Mouse (Mus musculus) hindbrain, postnatal 0 days (tissue): Measurements from ENCODE around the gene Aqr. TPM values are rescaled to one million over a fixed set of nuclear protein-coding genes. Genes with fewer than 3 reads are reported as not detected.
A peak's percentile ranks its signal among the peaks of the same experiment; 100 is the strongest.

Source experiments
- ATAC-seq: fragments of 200-750 bp; cut with Nextera tagmentation; 2 replicates; pipeline ENCODE4 v1.8.0; 2017; ENCODE audit warnings: mild to moderate bottlenecking, moderate TSS enrichment, moderate library complexity
- DNase-seq: peaks from one replicate; pipeline ENCODE4 v3.0.0-alpha.2; 2015; ENCODE audit warnings: low spot score
- H3K27ac ChIP-seq: fragments of 300-500 bp; sonication (generic); 2 replicates; pipeline ENCODE4 v1.5.1; 2014; ENCODE audit warnings: mild to moderate bottlenecking
- H3K27me3 ChIP-seq: fragments of 300-500 bp; sonication (generic); 2 replicates; pipeline ENCODE4 v1.6.1; 2014; ENCODE audit warnings: low read length, mixed read lengths; ENCODE audit not compliant: insufficient read depth
- H3K36me3 ChIP-seq: fragments of 300-500 bp; sonication (generic); 2 replicates; pipeline ENCODE4 v1.6.1; 2014; ENCODE audit warnings: low read length, mixed read lengths; ENCODE audit not compliant: insufficient read depth
- H3K4me1 ChIP-seq: fragments of 300-500 bp; sonication (generic); 2 replicates; pipeline ENCODE4 v1.6.1; 2014; ENCODE audit warnings: antibody characterized with exemption, low read length, mixed read lengths; ENCODE audit not compliant: insufficient read depth
- H3K4me2 ChIP-seq: fragments of 300-500 bp; sonication (generic); 2 replicates; pipeline ENCODE4 v1.6.1; 2014; ENCODE audit warnings: low read depth, mild to moderate bottlenecking, low read length, moderate library complexity, mixed read lengths
- H3K4me3 ChIP-seq: fragments of 300-500 bp; sonication (generic); 2 replicates; pipeline ENCODE4 v1.5.1; 2014; ENCODE audit warnings: low read length
- H3K9ac ChIP-seq: fragments of 300-500 bp; sonication (generic); replicated peaks from 2 replicates; pipeline ENCODE4 v1.6.1; 2014; ENCODE audit warnings: mild to moderate bottlenecking, low read length, moderate library complexity, mixed read lengths
- H3K9me3 ChIP-seq: fragments of 300-500 bp; sonication (generic); 2 replicates; pipeline ENCODE4 v1.6.1; 2016; ENCODE audit warnings: low read length, mixed read lengths
- CTCF ChIP-seq: IDR thresholded peaks from 2 replicates; pipeline ENCODE4 v1.5.1; 2016; ENCODE audit warnings: antibody characterized with exemption, control low read depth, low read depth
- WGBS: fragments of 180-500 bp; shearing (Covaris S2); extraction: QIAGEN DNeasy Blood & Tissue Kit; methylation state at CpG from one replicate; pipeline ENCODE4 v1.1.7; 2014; 5-methylcytosine and 5-hydroxymethylcytosine counted together
- polyA plus RNA-seq: library from polyadenylated mRNA; unstranded; fragments of >200 nt; fragmentation: Nextera tagmentation; extraction: Ambion mirVana; gene quantifications from 2 replicates; pipeline ENCODE4 v1.2.1, GENCODE M21; 2015
- total RNA-seq: library from RNA; depleted of rRNA; stranded (reverse); fragments of >200 nt; gene quantifications from 2 replicates; pipeline ENCODE4 v1.2.3, GENCODE M21; 2014

Gene Aqr
- total and polyA plus RNA-seq, 2 experiments from 2014 or later: 24.3 to 26.3 TPM

GRCm38 (mm10) chr2:114161978-114162377 is 24.8 kb downstream of the Aqr start:
- H3K4me3 ChIP-seq: no peak overlapping the region
- no peak overlapping the region for H3K9ac ChIP-seq
- TF ChIP-seq CTCF: no peak
- no peaks in the 10 kb centered on the region for H3K27me3 ChIP-seq
- ATAC-seq: no peak
- no peak overlapping the region for H3K27ac ChIP-seq
- H3K36me3 ChIP-seq: peaks cover 23% of the 10 kb centered on the region; the same call in 1 of the 2 replicates
- no peak for DNase-seq
- H3K4me1 ChIP-seq: no peaks in the 10 kb centered on the region
- no peaks in the 10 kb centered on the region for H3K9me3 ChIP-seq
- 71% methylated on average over 1 of the region's 1 CpGs for WGBS
- H3K4me2 ChIP-seq: no peak overlapping the region

- Histone ChIP-seq H3K27me3 (no peaks in the 10 kb centered on the region), H3K4me2 (no peak overlapping the region), H3K36me3 (peaks cover 34% of the 10 kb centered on the region), H3K27ac (no peak overlapping the region), H3K4me3 (no peak overlapping the region), H3K9ac (no peak overlapping the region), H3K4me1 (no peaks in the 10 kb centered on the region), H3K9me3 (no peaks in the 10 kb centered on the region)
- DNase-seq (no peak), ATAC-seq (no peak)
- no peak for TF ChIP-seq CTCF
- WGBS: 93% methylated on average over 4 of the region's 4 CpGs
Measured at GRCm38 (mm10) chr2:114157345-114157744, 29.5 kb downstream of the Aqr start.

GRCm38 (mm10) chr2:114156639-114157038 is 30.2 kb downstream of the Aqr start:
- Histone ChIP-seq H3K27me3 (no peaks in the 10 kb centered on the region), H3K36me3 (peaks cover 31% of the 10 kb centered on the region)

GRCm38 (mm10) chr2:114153247-114153646 is 33.6 kb downstream of the Aqr start:
- Histone ChIP-seq H3K27ac (no peak overlapping the region), H3K27me3 (no peaks in the 10 kb centered on the region), H3K4me3 (no peak overlapping the region), H3K9me3 (no peaks in the 10 kb centered on the region), H3K4me2 (no peak overlapping the region), H3K4me1 (no peaks in the 10 kb centered on the region), H3K9ac (no peak overlapping the region), H3K36me3 (peaks cover 40% of the 10 kb centered on the region)
- ATAC-seq: no peak
- no peak for DNase-seq
- no peak for TF ChIP-seq CTCF
- 85% methylated on average over 6 of the region's 6 CpGs for WGBS

More at GRCm38 (mm10) chr2:114156639-114157038, 30.2 kb downstream of the Aqr start:
- DNase-seq: no peak
- Histone ChIP-seq H3K4me1 (no peaks in the 10 kb centered on the region), H3K27ac (no peak overlapping the region), H3K9ac (no peak overlapping the region), H3K4me2 (no peak overlapping the region), H3K9me3 (no peaks in the 10 kb centered on the region), H3K4me3 (no peak overlapping the region)
- no peak for TF ChIP-seq CTCF
- 97% methylated on average over 1 of the region's 1 CpGs for WGBS
- ATAC-seq: no peak

GRCm38 (mm10) chr2:114146864-114147458 is 39.9 kb downstream of the Aqr start:
- 89% methylated on average over 15 of the region's 15 CpGs for WGBS
- TF ChIP-seq CTCF: no peak
- Histone ChIP-seq H3K27me3 (no peaks in the 10 kb centered on the region), H3K27ac (no peak overlapping the region), H3K4me3 (no peak overlapping the region), H3K9ac (no peak overlapping the region), H3K9me3 (no peaks in the 10 kb centered on the region), H3K4me1 (no peaks in the 10 kb centered on the region), H3K4me2 (no peak overlapping the region), H3K36me3 (peaks cover 52% of the 10 kb centered on the region)
- no peak for DNase-seq
- ATAC-seq: no peak

GRCm38 (mm10) chr2:114145315-114145801 is 41.5 kb downstream of the Aqr start:
- Histone ChIP-seq H3K4me1 (no peaks in the 10 kb centered on the region), H3K9ac (no peak overlapping the region), H3K27me3 (no peaks in the 10 kb centered on the region), H3K4me3 (no peak overlapping the region), H3K9me3 (no peaks in the 10 kb centered on the region), H3K27ac (no peak overlapping the region), H3K4me2 (no peak overlapping the region), H3K36me3 (peaks cover 56% of the 10 kb centered on the region)
- TF ChIP-seq CTCF: peak; percentile 86
- DNase-seq (peak; percentile 53), ATAC-seq (no peak)
- 74% methylated on average over 6 of the region's 6 CpGs for WGBS

- no peak overlapping the region for H3K4me3 ChIP-seq
- H3K36me3 ChIP-seq: peaks cover 53% of the 10 kb centered on the region
- WGBS: 93% methylated on average over 5 of the region's 5 CpGs
- ATAC-seq (no peak), DNase-seq (no peak)
- H3K27me3 ChIP-seq: no peaks in the 10 kb centered on the region
- no peaks in the 10 kb centered on the region for H3K9me3 ChIP-seq
- H3K4me2 ChIP-seq: no peak overlapping the region
- TF ChIP-seq CTCF: no peak
- no peak overlapping the region for H3K9ac ChIP-seq
- no peak overlapping the region for H3K27ac ChIP-seq
- no peaks in the 10 kb centered on the region for H3K4me1 ChIP-seq
Measured at GRCm38 (mm10) chr2:114144915-114145314, 41.9 kb downstream of the Aqr start.
